Mouse (Mus musculus) C2C12 (cell line): ENCODE measurements around the gene Gorasp1. TPM values are rescaled to one million over a fixed set of nuclear protein-coding genes. Genes with fewer than 3 reads are reported as not detected.

Experiments used
- H3K27me3 ChIP-seq: one replicate; pipeline ENCODE4 v1.6.1; 2011; ENCODE audit not compliant: control insufficient read depth, insufficient read depth, insufficient read length
- H3K36me3 ChIP-seq: one replicate; pipeline ENCODE4 v1.6.1; 2011; ENCODE audit not compliant: control insufficient read depth, insufficient read depth
- H3K4me3 ChIP-seq: one replicate; pipeline ENCODE4 v1.5.1; 2011; ENCODE audit warnings: mild to moderate bottlenecking, control low read depth; ENCODE audit not compliant: poor library complexity, insufficient read depth, severe bottlenecking
- H3K79me2 ChIP-seq: one replicate; pipeline ENCODE4 v1.6.1; 2011; ENCODE audit not compliant: control insufficient read depth, insufficient read depth
- H3K79me3 ChIP-seq: one replicate; pipeline ENCODE4 v1.6.1; 2011; ENCODE audit warnings: low read depth, control low read depth
- H3ac ChIP-seq: one replicate; pipeline ENCODE3; 2011; ENCODE audit warnings: low read depth; ENCODE audit not compliant: control insufficient read depth, insufficient read length
- CEBPB ChIP-seq: IDR thresholded peaks from one replicate; pipeline ENCODE4 v1.6.1; 2011; ENCODE audit warnings: low read depth, mild to moderate bottlenecking, control low read depth, moderate library complexity
- CTCF ChIP-seq: IDR thresholded peaks from one replicate; pipeline ENCODE4 v1.5.1; 2011; ENCODE audit not compliant: control insufficient read depth, insufficient read depth, insufficient read length
- FOSL1 ChIP-seq: IDR thresholded peaks from one replicate; pipeline ENCODE4 v1.8.0; 2011; ENCODE audit warnings: mild to moderate bottlenecking, low read length; ENCODE audit not compliant: poor library complexity, insufficient read depth, severe bottlenecking
- MAX ChIP-seq: IDR thresholded peaks from one replicate; pipeline ENCODE4 v1.6.1; 2011; ENCODE audit warnings: mild to moderate bottlenecking, control low read depth
- MYOD1 ChIP-seq: IDR thresholded peaks from one replicate; pipeline ENCODE4 v1.6.1; 2011; ENCODE audit warnings: low read depth; ENCODE audit not compliant: control insufficient read depth, insufficient read length
- MYOG ChIP-seq: IDR thresholded peaks from one replicate; pipeline ENCODE4 v1.6.1; 2011; ENCODE audit not compliant: control insufficient read depth, insufficient read length; ENCODE audit errors: extremely low read depth
- USF1 ChIP-seq: IDR thresholded peaks from one replicate; pipeline ENCODE4 v1.6.1; 2011; ENCODE audit warnings: low read depth, mild to moderate bottlenecking, control low read depth, moderate library complexity
- polyA plus RNA-seq: library from polyadenylated mRNA; unstranded; fragments of >200 nt; fragmentation: generic; extraction: Trizol; gene quantifications from one replicate; pipeline ENCODE4 v1.2.1, GENCODE M21; 2012; ENCODE audit warnings: missing spikeins

The Gorasp1 gene
- polyA plus RNA-seq, 1 experiment, result 11.0 TPM

DNA sequence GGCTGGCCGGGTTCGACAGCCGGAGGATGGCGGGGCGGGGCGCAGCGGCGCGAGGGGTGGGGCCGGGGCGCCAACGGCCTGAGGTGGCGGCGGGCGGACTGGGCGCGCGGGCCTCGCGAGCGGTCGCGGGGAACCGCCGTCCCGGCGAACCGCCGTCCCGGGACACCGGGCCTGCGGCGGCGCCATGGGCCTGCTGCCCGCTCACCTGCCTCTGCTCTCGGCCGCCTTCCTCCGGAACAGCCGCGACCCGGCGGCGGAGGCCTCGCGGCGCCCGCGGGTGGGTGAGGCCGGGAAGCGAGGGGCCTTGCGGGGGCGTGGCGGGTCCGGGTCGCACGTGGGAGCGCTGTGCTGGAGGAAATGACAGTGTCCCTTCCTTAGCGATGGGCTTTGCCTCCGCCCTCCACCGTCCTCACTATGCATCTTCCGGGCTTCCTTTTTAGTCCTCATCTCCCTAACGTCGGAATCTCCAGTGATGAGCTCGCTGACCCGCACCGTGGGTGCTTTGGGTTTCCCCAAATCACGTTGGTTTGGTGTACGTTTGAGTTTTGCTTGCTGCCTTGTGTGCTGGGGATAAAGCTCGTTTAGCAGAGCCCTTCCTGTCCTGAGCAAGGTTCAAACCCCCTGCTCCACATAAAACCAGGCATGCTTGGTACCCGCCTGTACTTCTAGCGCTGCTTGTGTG, 42.2 kb downstream of the Gorasp1 start:
- no peak for TF ChIP-seq FOSL1
- TF ChIP-seq USF1, result no peak
- TF ChIP-seq CEBPB, result no peak
- TF ChIP-seq MAX, result no peak
- TF ChIP-seq MYOG, result no peak
- TF ChIP-seq CTCF, result no peak
- TF ChIP-seq MYOD1, result no peak
- H3K4me3 ChIP-seq, result peak overlapping the region; percentile 64
- H3K36me3 ChIP-seq, result no peaks in the 10 kb centered on the region
- peaks cover 51% of the 10 kb centered on the region for H3K79me2 ChIP-seq
- H3K27me3 ChIP-seq, result no peaks in the 10 kb centered on the region
- peaks cover 32% of the 10 kb centered on the region for H3K79me3 ChIP-seq
- peak overlapping the region; percentile 83 for H3ac ChIP-seq

- peaks cover 30% of the 10 kb centered on the region for H3K79me3 ChIP-seq
- H3ac ChIP-seq, result peak within 1 kb of the TSS; percentile 83
- TF ChIP-seq MYOD1 (no peak), MAX (peak; percentile 28)
- H3K36me3 ChIP-seq, result no peaks in the 10 kb centered on the region
- H3K79me2 ChIP-seq, result peaks cover 46% of the 10 kb centered on the region
- H3K27me3 ChIP-seq, result no peaks in the 10 kb centered on the region
- H3K4me3 ChIP-seq, result peak within 1 kb of the TSS; percentile 64
Observed at GRCm38 (mm10) chr9:119894339-119895009, 42.9 kb downstream of the Gorasp1 start, which contains the start of gene Wdr48. Wdr48 (plus strand) TSS chr9:119894878.

DNA sequence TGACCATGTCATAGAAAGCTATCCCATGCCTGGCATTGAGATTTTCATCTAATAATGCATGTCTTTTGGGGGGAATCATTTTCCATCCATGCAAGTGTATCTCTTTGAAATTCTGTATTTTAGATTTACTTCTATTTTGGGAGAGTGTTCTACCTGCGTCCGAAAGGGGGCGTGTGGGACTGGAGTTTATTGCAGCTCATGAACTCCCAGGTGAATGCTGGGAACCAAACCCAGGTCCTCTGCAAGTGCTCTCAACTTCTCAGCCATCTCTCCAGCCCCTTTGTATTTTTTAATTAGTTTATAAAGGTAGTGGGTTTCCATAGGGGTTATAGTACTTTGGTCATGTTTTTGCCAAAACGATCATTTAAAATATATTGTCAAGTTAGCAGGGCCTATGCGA, 43.5 kb downstream of the Gorasp1 start:
- Histone ChIP-seq H3K79me2 (peaks cover 40% of the 10 kb centered on the region), H3K36me3 (no peaks in the 10 kb centered on the region), H3ac (no peak overlapping the region), H3K4me3 (peak overlapping the region; percentile 64), H3K27me3 (no peaks in the 10 kb centered on the region), H3K79me3 (peaks cover 30% of the 10 kb centered on the region)
- no peak for TF ChIP-seq USF1
- no peak for TF ChIP-seq CTCF
- no peak for TF ChIP-seq CEBPB
- no peak for TF ChIP-seq MYOD1
- TF ChIP-seq MYOG, result no peak
- TF ChIP-seq MAX, result no peak
- TF ChIP-seq FOSL1, result no peak

DNA sequence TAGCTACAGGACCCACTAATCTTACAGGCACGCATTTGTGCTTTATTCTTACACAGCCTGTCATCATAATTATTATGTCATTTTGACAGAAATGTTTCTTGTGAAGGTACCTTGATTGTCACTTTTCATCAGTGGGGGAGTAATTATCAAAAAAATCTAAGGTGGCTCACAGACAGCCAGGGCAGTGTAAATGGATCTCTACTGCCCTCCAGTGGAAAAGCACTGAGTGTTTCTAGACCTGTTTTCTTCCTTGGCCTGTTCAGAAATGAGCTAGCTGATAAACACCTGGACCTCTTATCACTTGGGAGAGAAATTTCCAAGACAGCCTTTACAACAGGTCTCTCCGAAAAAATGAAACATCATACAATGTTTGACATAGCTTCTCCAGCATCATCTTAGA, 46.7 kb downstream of the Gorasp1 start:
- Histone ChIP-seq H3K79me2 (peaks cover 8% of the 10 kb centered on the region), H3K4me3 (no peak overlapping the region), H3K79me3 (peaks cover 6% of the 10 kb centered on the region), H3K27me3 (no peaks in the 10 kb centered on the region), H3K36me3 (no peaks in the 10 kb centered on the region), H3ac (no peak overlapping the region)
- no peak for TF ChIP-seq MYOG
- no peak for TF ChIP-seq FOSL1
- no peak for TF ChIP-seq MYOD1
- TF ChIP-seq CEBPB, result no peak
- TF ChIP-seq MAX, result no peak
- TF ChIP-seq CTCF, result no peak
- no peak for TF ChIP-seq USF1

- Histone ChIP-seq H3K27me3 (no peaks in the 10 kb centered on the region), H3ac (no peak overlapping the region), H3K79me3 (no peaks in the 10 kb centered on the region), H3K36me3 (no peaks in the 10 kb centered on the region), H3K79me2 (no peaks in the 10 kb centered on the region), H3K4me3 (no peak overlapping the region)
- TF ChIP-seq MYOG, result no peak
- no peak for TF ChIP-seq CTCF
- TF ChIP-seq USF1, result no peak
- TF ChIP-seq MYOD1, result no peak
- no peak for TF ChIP-seq FOSL1
- TF ChIP-seq MAX, result no peak
- TF ChIP-seq CEBPB, result no peak
Observed at GRCm38 (mm10) chr9:119889446-119889845, 47.9 kb downstream of the Gorasp1 start.

GRCm38 (mm10) chr9:119888843-119889246, 48.5 kb downstream of the Gorasp1 start:
- Histone ChIP-seq H3ac (no peak overlapping the region), H3K79me2 (no peaks in the 10 kb centered on the region), H3K4me3 (no peak overlapping the region), H3K36me3 (no peaks in the 10 kb centered on the region), H3K27me3 (no peaks in the 10 kb centered on the region), H3K79me3 (no peaks in the 10 kb centered on the region)
- TF ChIP-seq CTCF (no peak), USF1 (no peak), MAX (no peak), MYOD1 (no peak), CEBPB (no peak), FOSL1 (no peak), MYOG (no peak)
